Mouse (Mus musculus): ENCODE results near the gene Scarf2.

Scarf2 gene

GRCm38 (mm10) chr16:17851860-17852259, 54.8 kb downstream of the Scarf2 start:
- H3K9me3 ChIP-seq (ENCODE audit: low read length), result peaks cover 5% of the 10 kb centered on the region
- peaks cover 93% of the 10 kb centered on the region for H3K36me3 ChIP-seq (ENCODE audit: insufficient read depth, low read length)
- no peaks in the 10 kb centered on the region for H3K4me1 ChIP-seq (replicated peaks; ENCODE audit: low read depth, low read length)
- no peaks in the 10 kb centered on the region for H3K27me3 ChIP-seq (ENCODE audit: insufficient read depth, low read length)
- H3K4me3 ChIP-seq (replicated peaks; ENCODE audit: low read length), result no peak overlapping the region
- no peak for TF ChIP-seq NANOG (IDR thresholded peaks at IDR 0.05; ENCODE audit: borderline replicate concordance, low read length)
- TF ChIP-seq CTCF (conservative IDR thresholded peaks at IDR 0.05; ENCODE audit: low read length), result no peak
- TF ChIP-seq POU5F1 (IDR thresholded peaks at IDR 0.05; ENCODE audit: borderline replicate concordance, low read length), result no peak

GRCm38 (mm10) chr16:17853263-17853662, 56.2 kb downstream of the Scarf2 start:
- Histone ChIP-seq H3K9me3 (ENCODE audit: low read length) (peaks cover 5% of the 10 kb centered on the region), H3K36me3 (ENCODE audit: insufficient read depth, low read length) (peaks cover 93% of the 10 kb centered on the region), H3K4me1 (replicated peaks; ENCODE audit: low read depth, low read length) (no peaks in the 10 kb centered on the region), H3K27me3 (ENCODE audit: insufficient read depth, low read length) (no peaks in the 10 kb centered on the region), H3K4me3 (replicated peaks; ENCODE audit: low read length) (no peak overlapping the region)
- TF ChIP-seq NANOG (IDR thresholded peaks at IDR 0.05; ENCODE audit: borderline replicate concordance, low read length) (no peak), CTCF (conservative IDR thresholded peaks at IDR 0.05; ENCODE audit: low read length) (no peak), POU5F1 (IDR thresholded peaks at IDR 0.05; ENCODE audit: borderline replicate concordance, low read length) (no peak)

- Histone ChIP-seq H3K36me3 (ENCODE audit: insufficient read depth, low read length) (peaks cover 94% of the 10 kb centered on the region), H3K27me3 (ENCODE audit: insufficient read depth, low read length) (no peaks in the 10 kb centered on the region), H3K4me3 (replicated peaks; ENCODE audit: low read length) (no peak overlapping the region), H3K4me1 (replicated peaks; ENCODE audit: low read depth, low read length) (peaks cover 3% of the 10 kb centered on the region; the same call in 1 of the 2 replicates), H3K9me3 (ENCODE audit: low read length) (no peaks in the 10 kb centered on the region)
- TF ChIP-seq CTCF (conservative IDR thresholded peaks at IDR 0.05; ENCODE audit: low read length) (no peak), NANOG (IDR thresholded peaks at IDR 0.05; ENCODE audit: borderline replicate concordance, low read length) (no peak), POU5F1 (IDR thresholded peaks at IDR 0.05; ENCODE audit: borderline replicate concordance, low read length) (no peak)
These were observed 60.1 kb downstream of the Scarf2 start for GRCm38 (mm10) chr16:17857157-17857556.
